Mouse (Mus musculus) lung, postnatal 0 days (tissue): ENCODE results near the gene Fam240a. TPM values are rescaled to one million over a fixed set of nuclear protein-coding genes. Genes with fewer than 3 reads are reported as not detected.
A peak's percentile ranks its signal among the peaks of the same experiment; 100 is the strongest.

Experiments used
- ATAC-seq: fragments of 200-750 bp; cut with Nextera tagmentation; 2 replicates; pipeline ENCODE4 v1.8.0; 2017; ENCODE audit warnings: moderate library complexity
- DNase-seq: peaks from one replicate; pipeline ENCODE4 v3.0.0-alpha.2; 2016; ENCODE audit warnings: low spot score
- H3K27ac ChIP-seq: fragments of 300-500 bp; sonication (generic); 2 replicates; pipeline ENCODE4 v1.5.1; 2014; ENCODE audit warnings: antibody characterized with exemption, mild to moderate bottlenecking, low read length, mixed read lengths
- H3K27me3 ChIP-seq: fragments of 300-500 bp; sonication (generic); replicated peaks from 2 replicates; pipeline ENCODE4 v1.6.1; 2014; ENCODE audit warnings: low read length, mixed read lengths; ENCODE audit not compliant: insufficient read depth
- H3K36me3 ChIP-seq: fragments of 300-500 bp; sonication (generic); 2 replicates; pipeline ENCODE4 v1.6.1; 2014; ENCODE audit warnings: low read length, mixed read lengths; ENCODE audit not compliant: insufficient read depth
- H3K4me1 ChIP-seq: fragments of 300-500 bp; sonication (generic); 2 replicates; pipeline ENCODE4 v1.6.1; 2014; ENCODE audit warnings: antibody characterized with exemption, low read depth, low read length, mixed read lengths; ENCODE audit not compliant: insufficient read depth
- H3K4me2 ChIP-seq: fragments of 300-500 bp; sonication (generic); replicated peaks from 2 replicates; pipeline ENCODE4 v1.6.1; 2014; ENCODE audit warnings: low read depth, mild to moderate bottlenecking, low read length, moderate library complexity, mixed read lengths
- H3K4me3 ChIP-seq: fragments of 300-500 bp; sonication (generic); 2 replicates; pipeline ENCODE4 v1.5.1; 2014; ENCODE audit warnings: low read depth, low read length
- H3K9ac ChIP-seq: fragments of 300-500 bp; sonication (generic); replicated peaks from 2 replicates; pipeline ENCODE4 v1.6.1; 2014; ENCODE audit warnings: low read depth, mild to moderate bottlenecking
- H3K9me3 ChIP-seq: fragments of 300-500 bp; sonication (generic); 2 replicates; pipeline ENCODE4 v1.6.1; 2016; ENCODE audit warnings: low read length, mixed read lengths
- CTCF ChIP-seq: IDR thresholded peaks from 2 replicates; pipeline ENCODE4 v1.5.1; 2016; ENCODE audit warnings: antibody characterized with exemption, mild to moderate bottlenecking
- EP300 ChIP-seq: IDR thresholded peaks from 2 replicates; pipeline ENCODE4 v1.6.1; 2016; ENCODE audit warnings: antibody characterized with exemption, mild to moderate bottlenecking, control low read depth
- WGBS: fragments of 180-500 bp; shearing (Covaris S2); extraction: QIAGEN DNeasy Blood & Tissue Kit; methylation state at CpG from one replicate; pipeline ENCODE4 v1.1.7; 2014; 5-methylcytosine and 5-hydroxymethylcytosine counted together
- polyA plus RNA-seq: library from polyadenylated mRNA; unstranded; fragments of >200 nt; fragmentation: Nextera tagmentation; extraction: Ambion mirVana; gene quantifications from 2 replicates; pipeline ENCODE4 v1.2.1, GENCODE M21; 2015

The Fam240a gene
- polyA plus RNA-seq: not detected in 2 replicates

DNA sequence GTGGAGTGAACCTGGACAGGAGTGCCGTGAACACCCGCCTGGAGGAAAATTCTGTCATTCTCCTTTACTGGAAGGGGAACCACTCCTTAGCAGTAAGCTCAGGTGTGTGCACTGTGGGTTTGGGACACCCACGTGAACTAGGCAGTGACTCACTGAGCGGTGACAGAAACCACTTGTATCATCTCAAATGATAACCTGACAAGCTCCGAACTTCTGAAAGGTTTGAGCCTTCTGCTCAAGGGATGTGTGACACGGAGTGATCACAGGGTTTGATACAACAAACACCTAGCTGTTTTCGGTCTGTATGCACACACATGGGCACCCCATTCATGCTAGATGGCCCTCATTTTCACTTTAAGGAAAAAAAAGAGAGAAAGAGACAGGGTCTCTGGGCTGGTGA, at the start of gene Fam240a:
Fam240a (minus strand) TSS at position 76 of the 400 bp plus-strand sequence.
- no peak within 1 kb of the TSS for H3K4me3 ChIP-seq
- no peak within 1 kb of the TSS for H3K4me2 ChIP-seq
- no peaks in the 10 kb centered on the region for H3K36me3 ChIP-seq
- no peaks in the 10 kb centered on the region for H3K9me3 ChIP-seq
- TF ChIP-seq EP300 (no peak), CTCF (no peak)
- H3K9ac ChIP-seq: no peak within 1 kb of the TSS
- ATAC-seq (no peak), DNase-seq (no peak)
- H3K4me1 ChIP-seq: no peaks in the 10 kb centered on the region
- 83% methylated on average over 7 of the region's 7 CpGs for WGBS
- no peak within 1 kb of the TSS for H3K27ac ChIP-seq
- H3K27me3 ChIP-seq: no peaks in the 10 kb centered on the region

DNA sequence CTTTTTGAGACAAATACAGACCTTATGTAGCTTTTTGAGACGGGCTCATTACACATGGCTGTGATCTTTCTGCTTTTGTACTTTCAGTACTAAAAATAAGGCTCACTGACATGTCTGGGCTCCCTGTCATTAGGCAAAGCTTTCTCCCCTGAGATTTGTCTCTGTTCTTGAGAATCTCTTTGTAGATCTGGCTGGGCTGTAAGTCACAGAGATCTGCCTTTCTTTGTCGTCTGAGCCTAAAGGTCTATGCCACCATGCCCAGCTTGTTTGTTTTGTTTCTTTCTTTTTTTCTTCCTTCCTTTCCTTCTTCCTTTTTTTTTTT, 49.2 kb upstream of the Fam240a start:
- Histone ChIP-seq H3K27me3 (no peaks in the 10 kb centered on the region), H3K9ac (no peak overlapping the region), H3K27ac (no peak overlapping the region), H3K9me3 (no peaks in the 10 kb centered on the region), H3K4me2 (no peak overlapping the region), H3K4me3 (no peak overlapping the region), H3K4me1 (no peaks in the 10 kb centered on the region), H3K36me3 (no peaks in the 10 kb centered on the region)
- 60% methylated on average over 2 of the region's 2 CpGs for WGBS
- TF ChIP-seq EP300: no peak
- TF ChIP-seq CTCF: no peak
- no peak for ATAC-seq
- no peak for DNase-seq

DNA sequence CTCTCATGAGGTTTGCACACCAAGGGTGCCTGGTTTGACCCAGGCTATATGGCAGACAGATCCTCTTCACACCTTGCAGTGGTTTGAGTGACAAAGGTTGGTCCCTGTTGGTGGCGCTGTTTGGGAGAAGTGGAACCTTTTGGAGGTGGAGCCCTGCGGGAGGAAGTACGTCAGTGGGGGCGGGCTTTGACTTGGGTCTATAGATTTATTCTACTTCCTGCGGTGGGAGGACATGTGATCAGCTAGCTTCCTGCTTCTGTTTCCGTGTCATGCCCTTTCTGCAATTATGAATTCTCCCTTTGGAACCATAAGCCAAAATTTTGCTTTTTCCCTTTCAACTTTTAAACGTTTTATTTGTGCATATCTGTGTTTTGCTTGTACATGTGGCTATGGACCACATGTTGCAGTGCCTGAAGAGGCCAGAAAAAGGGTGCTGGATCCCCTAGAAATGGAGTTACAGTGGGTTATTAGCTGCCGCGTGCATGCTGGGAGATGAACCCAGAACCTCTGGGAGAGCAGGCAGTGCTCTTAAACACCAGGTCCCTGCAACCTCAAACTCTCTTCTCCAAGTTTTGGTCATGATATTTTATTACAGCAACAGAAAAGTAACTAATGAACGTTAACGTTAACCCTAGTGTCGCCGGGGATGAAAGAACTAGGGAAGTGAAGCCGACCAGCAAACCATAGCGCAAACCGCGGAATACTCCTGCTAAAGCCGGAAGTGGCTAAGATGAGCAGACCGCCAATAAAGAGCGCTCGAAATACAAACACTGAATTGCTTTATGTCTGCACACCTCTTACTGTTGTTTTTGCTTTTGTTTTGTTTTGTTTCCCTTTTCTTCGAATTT, 48.6 kb upstream of the Fam240a start:
- no peak for ATAC-seq

DNA sequence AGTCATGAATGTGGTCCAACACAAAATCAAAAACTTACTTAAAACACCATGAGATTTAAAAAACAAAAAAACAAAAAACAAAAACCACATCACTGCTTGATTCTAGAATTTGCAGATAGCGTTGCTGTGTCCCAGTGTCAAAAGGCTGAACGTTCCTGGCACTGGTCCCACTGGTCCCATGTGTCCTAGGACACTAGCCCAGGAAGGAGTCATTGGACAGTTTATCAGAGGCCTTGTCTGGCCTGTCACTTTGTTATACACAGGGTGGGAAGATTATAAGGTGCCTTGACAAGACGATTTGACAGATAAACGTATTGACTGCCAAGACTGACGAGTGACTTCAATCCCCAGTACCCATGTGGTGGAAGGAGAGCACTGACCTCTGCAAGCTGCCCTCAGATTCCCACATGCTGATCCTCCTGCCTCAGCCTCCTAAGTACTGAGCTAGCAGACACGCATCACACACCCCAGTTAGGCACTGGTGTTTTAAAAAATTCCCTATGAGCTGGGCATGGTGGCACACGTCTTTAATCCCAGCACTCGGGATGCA, 47.0 kb upstream of the Fam240a start:
- Histone ChIP-seq H3K36me3 (no peaks in the 10 kb centered on the region), H3K27me3 (no peaks in the 10 kb centered on the region), H3K4me2 (no peak overlapping the region), H3K9ac (no peak overlapping the region), H3K4me3 (no peak overlapping the region), H3K4me1 (no peaks in the 10 kb centered on the region), H3K27ac (no peak overlapping the region), H3K9me3 (no peaks in the 10 kb centered on the region)
- no peak for TF ChIP-seq CTCF
- no peak for TF ChIP-seq EP300
- no peak for DNase-seq
- 78% methylated on average over 8 of the region's 8 CpGs for WGBS
- no peak for ATAC-seq

More for the DNA sequence above, 48.6 kb upstream of the Fam240a start:
- Histone ChIP-seq H3K4me1 (no peaks in the 10 kb centered on the region), H3K36me3 (no peaks in the 10 kb centered on the region), H3K9me3 (no peaks in the 10 kb centered on the region), H3K4me3 (no peak overlapping the region), H3K4me2 (no peak overlapping the region), H3K27ac (no peak overlapping the region), H3K9ac (no peak overlapping the region), H3K27me3 (no peaks in the 10 kb centered on the region)
- TF ChIP-seq EP300 (no peak), CTCF (no peak)
- no peak for DNase-seq
- 88% methylated on average over 22 of the region's 22 CpGs for WGBS

DNA sequence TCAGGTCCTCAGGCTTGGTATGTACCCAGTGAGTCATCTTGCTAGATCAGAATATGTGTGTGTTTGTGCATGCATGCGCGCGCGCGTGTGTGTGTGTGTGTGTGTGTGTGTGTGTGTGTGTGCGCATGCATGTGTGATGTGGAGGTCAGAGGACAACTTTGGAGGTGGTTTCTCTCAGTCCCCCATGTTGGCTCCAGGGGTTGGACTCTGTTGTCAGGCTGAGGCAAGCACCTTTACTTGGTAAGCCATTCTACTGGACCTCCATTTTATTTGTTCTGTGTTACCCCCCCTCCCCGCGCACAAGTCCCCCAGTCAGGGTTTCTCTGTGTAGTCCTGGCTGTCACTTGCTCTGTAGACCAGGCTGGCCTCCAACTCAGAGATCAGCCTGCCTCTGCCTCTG, 44.7 kb upstream of the Fam240a start:
- Histone ChIP-seq H3K9me3 (no peaks in the 10 kb centered on the region), H3K4me2 (no peak overlapping the region), H3K9ac (no peak overlapping the region), H3K4me1 (no peaks in the 10 kb centered on the region), H3K27ac (no peak overlapping the region), H3K27me3 (no peaks in the 10 kb centered on the region), H3K36me3 (no peaks in the 10 kb centered on the region), H3K4me3 (no peak overlapping the region)
- no peak for TF ChIP-seq CTCF
- no peak for TF ChIP-seq EP300
- 92% methylated on average over 8 of the region's 8 CpGs for WGBS
- ATAC-seq (no peak), DNase-seq (no peak)

DNA sequence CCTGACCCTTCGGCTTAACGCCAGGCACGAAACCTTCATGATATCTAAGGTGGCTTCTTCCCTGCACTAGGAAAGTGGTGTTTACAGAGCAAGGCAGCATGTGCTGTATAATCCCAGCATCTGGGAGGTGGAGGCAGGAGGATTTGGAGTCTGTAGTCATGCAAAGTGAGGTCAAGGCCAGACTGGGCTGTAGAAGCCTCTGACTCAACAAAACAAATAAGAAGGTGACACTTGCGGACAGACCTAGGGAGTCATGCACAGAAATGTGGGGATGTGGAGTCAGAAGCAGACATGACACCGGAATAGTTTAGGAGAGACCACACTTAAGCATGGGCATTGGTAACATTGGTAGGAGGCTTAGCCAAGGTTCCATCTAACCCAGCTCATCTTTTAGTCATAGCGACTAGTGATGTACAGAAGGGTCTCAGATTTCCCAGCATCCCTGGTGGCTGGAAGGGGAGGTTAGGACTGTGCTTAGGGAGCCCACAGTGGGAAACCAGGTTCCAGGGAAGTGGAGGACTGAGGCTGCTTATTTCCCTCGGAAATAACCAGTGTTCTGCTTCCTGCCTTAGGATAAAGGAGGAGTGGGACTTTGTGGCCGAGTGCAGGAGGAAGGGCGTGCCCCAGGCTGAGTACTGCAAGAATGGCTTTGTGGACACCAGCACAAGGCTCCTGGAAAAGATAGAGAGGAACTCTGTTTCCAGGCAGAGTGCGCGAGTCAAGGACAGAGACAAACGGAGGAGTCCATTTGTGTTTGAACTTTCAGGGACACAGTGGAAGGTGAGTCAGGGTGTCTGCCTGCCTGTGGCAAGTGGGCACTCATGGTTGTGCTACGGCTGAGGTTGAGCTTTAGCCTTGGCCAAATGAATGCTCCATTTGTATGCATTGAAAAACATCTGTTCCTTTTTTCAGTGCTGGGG, 43.8 kb upstream of the Fam240a start:
- Histone ChIP-seq H3K36me3 (no peaks in the 10 kb centered on the region), H3K4me2 (no peak overlapping the region), H3K4me3 (no peak overlapping the region), H3K27ac (no peak overlapping the region), H3K27me3 (no peaks in the 10 kb centered on the region), H3K9ac (no peak overlapping the region), H3K4me1 (no peaks in the 10 kb centered on the region), H3K9me3 (no peaks in the 10 kb centered on the region)
- DNase-seq (peak; percentile 15), ATAC-seq (peak; percentile 40)
- TF ChIP-seq CTCF (no peak), EP300 (no peak)
- 73% methylated on average over 13 of the region's 13 CpGs for WGBS
